Mouse (Mus musculus) heart, embryonic 11.5 days (tissue): Measurements from ENCODE around the gene Ccr4. TPM values are rescaled to one million over a fixed set of nuclear protein-coding genes. Genes with fewer than 3 reads are reported as not detected.

Experiments
- ATAC-seq: fragments of 200-750 bp; cut with Nextera tagmentation; replicated peaks from 2 replicates; pipeline ENCODE4 v1.8.0; 2017; ENCODE audit warnings: moderate library complexity; ENCODE audit not compliant: insufficient number of reproducible peaks, low FRiP score, low TSS enrichment
- H3K27ac ChIP-seq: fragments of 300-500 bp; sonication (generic); 2 replicates; pipeline ENCODE4 v1.5.1; 2014; ENCODE audit warnings: mild to moderate bottlenecking, low read depth, low read length
- H3K27me3 ChIP-seq: fragments of 300-500 bp; sonication (generic); 2 replicates; pipeline ENCODE4 v1.6.1; 2014; ENCODE audit warnings: mild to moderate bottlenecking, low read length, mixed read lengths; ENCODE audit not compliant: control insufficient read depth, insufficient read depth
- H3K36me3 ChIP-seq: fragments of 300-500 bp; sonication (generic); 2 replicates; pipeline ENCODE4 v1.6.1; 2014; ENCODE audit warnings: mild to moderate bottlenecking, low read length, moderate library complexity, mixed read lengths; ENCODE audit not compliant: control insufficient read depth, insufficient read depth
- H3K4me1 ChIP-seq: fragments of 300-500 bp; sonication (generic); 2 replicates; pipeline ENCODE4 v1.6.1; 2014; ENCODE audit warnings: low read length; ENCODE audit not compliant: control insufficient read depth, insufficient read depth
- H3K4me2 ChIP-seq: fragments of 300-500 bp; sonication (generic); 2 replicates; pipeline ENCODE4 v1.6.1; 2014; ENCODE audit warnings: mild to moderate bottlenecking, moderate library complexity
- H3K4me3 ChIP-seq: fragments of 300-500 bp; sonication (generic); 2 replicates; pipeline ENCODE4 v1.5.1; 2014; ENCODE audit warnings: low read depth, low read length
- H3K9ac ChIP-seq: fragments of 300-500 bp; sonication (generic); 2 replicates; pipeline ENCODE4 v1.6.1; 2014; ENCODE audit warnings: mild to moderate bottlenecking, low read depth, low read length, moderate library complexity
- H3K9me3 ChIP-seq: fragments of 300-500 bp; sonication (generic); replicated peaks from 2 replicates; pipeline ENCODE4 v1.6.1; 2016; ENCODE audit warnings: low read length; ENCODE audit not compliant: control insufficient read depth
- WGBS: fragments of 180-500 bp; shearing (Covaris S2); extraction: QIAGEN DNeasy Blood & Tissue Kit; methylation state at CpG from one replicate; pipeline ENCODE4 v1.1.7; 2014; ENCODE audit not compliant: insufficient replicate concordance; 5-methylcytosine and 5-hydroxymethylcytosine counted together
- polyA plus RNA-seq: library from polyadenylated mRNA; unstranded; fragments of >200 nt; fragmentation: Nextera tagmentation; extraction: Ambion mirVana; gene quantifications from 2 replicates; pipeline ENCODE4 v1.2.1, GENCODE M21; 2014

Gene Ccr4
- polyA plus RNA-seq, 1 experiment from 2014 or later = not detected

- Histone ChIP-seq H3K4me1 (no peaks in the 10 kb centered on the region), H3K9me3 (no peaks in the 10 kb centered on the region), H3K4me2 (no peak overlapping the region), H3K36me3 (no peaks in the 10 kb centered on the region), H3K27me3 (no peaks in the 10 kb centered on the region), H3K27ac (no peak overlapping the region), H3K9ac (no peak overlapping the region), H3K4me3 (no peak overlapping the region)
- 71% methylated on average over 3 of the region's 3 CpGs for WGBS
- ATAC-seq = no peak
These were observed 23.8 kb downstream of the Ccr4 start for GRCm38 (mm10) chr9:114480940-114481339.

DNA sequence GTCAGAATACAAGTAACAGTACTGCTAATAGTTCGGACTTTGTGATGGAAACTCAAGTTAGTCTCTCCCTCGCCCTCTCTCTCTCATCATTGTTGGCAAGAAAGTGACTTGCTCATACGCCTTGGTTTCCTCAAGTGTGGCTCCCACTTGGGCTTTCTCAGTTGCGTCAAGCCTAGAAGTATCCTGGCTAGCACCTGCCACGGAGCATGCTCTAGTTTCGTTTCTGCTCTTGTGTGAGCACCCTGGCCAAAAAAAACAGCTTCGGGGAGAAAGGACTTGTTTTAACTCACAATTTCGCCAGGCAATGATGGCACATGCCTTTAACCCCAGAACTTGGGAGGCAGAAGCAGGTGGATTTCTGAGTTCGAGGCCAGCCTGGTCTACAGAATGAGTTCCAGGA lies 27.7 kb downstream of the Ccr4 start:
- Histone ChIP-seq H3K4me3 (no peak overlapping the region), H3K36me3 (no peaks in the 10 kb centered on the region), H3K9ac (no peak overlapping the region), H3K9me3 (no peaks in the 10 kb centered on the region), H3K27me3 (no peaks in the 10 kb centered on the region), H3K4me2 (no peak overlapping the region), H3K27ac (no peak overlapping the region), H3K4me1 (no peaks in the 10 kb centered on the region)
- 86% methylated on average over 9 of the region's 9 CpGs for WGBS
- no peak for ATAC-seq

- WGBS = 78% methylated on average over 7 of the region's 7 CpGs
- Histone ChIP-seq H3K9ac (no peak overlapping the region), H3K4me2 (no peak overlapping the region), H3K27ac (no peak overlapping the region), H3K36me3 (no peaks in the 10 kb centered on the region), H3K27me3 (no peaks in the 10 kb centered on the region), H3K4me1 (no peaks in the 10 kb centered on the region), H3K4me3 (no peak overlapping the region), H3K9me3 (no peaks in the 10 kb centered on the region)
- no peak for ATAC-seq
These were observed 32.8 kb downstream of the Ccr4 start for GRCm38 (mm10) chr9:114471892-114472291.

- Histone ChIP-seq H3K27me3 (no peaks in the 10 kb centered on the region), H3K9me3 (no peaks in the 10 kb centered on the region), H3K36me3 (peaks cover 8% of the 10 kb centered on the region), H3K4me1 (no peaks in the 10 kb centered on the region), H3K4me3 (no peak overlapping the region), H3K4me2 (no peak overlapping the region), H3K27ac (no peak overlapping the region), H3K9ac (no peak overlapping the region)
- 90% methylated on average over 4 of the region's 4 CpGs for WGBS
- ATAC-seq = no peak
These were observed 36.0 kb downstream of the Ccr4 start for GRCm38 (mm10) chr9:114468701-114469100.

GRCm38 (mm10) chr9:114468217-114468616 lies 36.5 kb downstream of the Ccr4 start:
- Histone ChIP-seq H3K27ac (no peak overlapping the region), H3K4me1 (no peaks in the 10 kb centered on the region), H3K9ac (no peak overlapping the region), H3K9me3 (no peaks in the 10 kb centered on the region), H3K4me3 (no peak overlapping the region), H3K36me3 (peaks cover 8% of the 10 kb centered on the region), H3K27me3 (no peaks in the 10 kb centered on the region), H3K4me2 (no peak overlapping the region)
- peak; percentile 73 for ATAC-seq
- 79% methylated on average over 5 of the region's 5 CpGs for WGBS

GRCm38 (mm10) chr9:114466871-114467270 lies 37.8 kb downstream of the Ccr4 start:
- peak; percentile 69 for ATAC-seq
- H3K4me1 ChIP-seq = no peaks in the 10 kb centered on the region
- H3K36me3 ChIP-seq = peaks cover 8% of the 10 kb centered on the region
- no peak overlapping the region for H3K4me2 ChIP-seq
- no peak overlapping the region for H3K27ac ChIP-seq
- no peaks in the 10 kb centered on the region for H3K9me3 ChIP-seq
- WGBS = 69% methylated on average over 7 of the region's 7 CpGs
- no peak overlapping the region for H3K9ac ChIP-seq
- H3K4me3 ChIP-seq = no peak overlapping the region
- H3K27me3 ChIP-seq = no peaks in the 10 kb centered on the region

DNA sequence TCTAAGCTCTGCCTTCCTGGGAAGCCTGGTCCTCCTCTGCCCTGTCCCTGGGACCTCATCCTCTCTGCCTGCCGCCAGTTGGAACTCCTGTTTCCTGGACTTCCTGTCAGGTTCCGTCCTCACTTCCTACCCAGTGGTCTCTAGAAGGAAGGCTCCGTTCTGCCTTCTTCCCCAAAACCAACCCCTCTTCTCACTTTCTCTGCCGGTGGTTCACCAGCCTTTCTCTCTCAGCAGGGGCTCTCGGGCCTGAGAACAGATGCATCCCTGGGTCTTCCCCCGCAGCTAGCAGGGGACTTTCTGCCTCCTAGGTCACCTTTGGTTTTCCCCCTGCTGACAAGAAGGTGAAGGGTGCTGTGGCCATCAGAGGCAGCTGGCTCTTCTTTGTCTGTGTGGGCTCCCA lies 39.3 kb downstream of the Ccr4 start:
- Histone ChIP-seq H3K4me1 (no peaks in the 10 kb centered on the region), H3K4me2 (no peak overlapping the region), H3K9ac (no peak overlapping the region), H3K27me3 (no peaks in the 10 kb centered on the region), H3K27ac (no peak overlapping the region), H3K36me3 (peaks cover 8% of the 10 kb centered on the region), H3K9me3 (no peaks in the 10 kb centered on the region), H3K4me3 (no peak overlapping the region)
- no peak for ATAC-seq
- WGBS = 51% methylated on average over 6 of the region's 6 CpGs

GRCm38 (mm10) chr9:114462569-114462968 lies 42.1 kb downstream of the Ccr4 start:
- H3K9me3 ChIP-seq = no peaks in the 10 kb centered on the region
- peaks cover 12% of the 10 kb centered on the region for H3K36me3 ChIP-seq
- H3K4me2 ChIP-seq = no peak overlapping the region
- no peak overlapping the region for H3K9ac ChIP-seq
- H3K4me3 ChIP-seq = no peak overlapping the region
- no peaks in the 10 kb centered on the region for H3K4me1 ChIP-seq
- H3K27ac ChIP-seq = no peak overlapping the region
- no peak for ATAC-seq
- WGBS = 91% methylated on average over 7 of the region's 7 CpGs
- H3K27me3 ChIP-seq = no peaks in the 10 kb centered on the region

DNA sequence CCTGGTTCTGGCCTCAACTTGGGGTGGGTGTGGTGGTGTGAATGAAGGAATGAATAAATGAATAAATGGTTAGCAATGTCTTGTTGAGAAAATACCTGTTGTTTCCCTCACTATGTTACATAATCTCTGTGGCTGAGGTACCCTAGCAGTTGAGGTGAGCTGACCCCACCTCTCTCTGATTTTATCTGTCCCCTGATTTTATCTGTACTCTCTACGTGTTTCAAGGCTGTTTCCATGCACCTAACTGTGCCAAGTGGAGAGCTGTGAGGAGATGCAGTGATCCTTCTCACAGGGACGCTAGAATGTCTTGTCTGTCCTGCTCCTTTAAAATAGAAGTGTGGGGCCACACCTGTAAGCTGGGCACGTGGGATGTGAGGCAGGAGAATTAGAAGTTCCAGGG lies 46.3 kb downstream of the Ccr4 start:
- Histone ChIP-seq H3K4me1 (no peaks in the 10 kb centered on the region), H3K9ac (no peak overlapping the region), H3K4me2 (no peak overlapping the region), H3K27ac (no peak overlapping the region), H3K36me3 (peaks cover 8% of the 10 kb centered on the region), H3K27me3 (no peaks in the 10 kb centered on the region), H3K4me3 (no peak overlapping the region), H3K9me3 (no peaks in the 10 kb centered on the region)
- 72% methylated on average over 3 of the region's 3 CpGs for WGBS
- ATAC-seq = no peak
